Mouse (Mus musculus) embryo, embryonic 11 days (tissue): ENCODE data around the gene Prodh2.
"Not testable (repeated sequence)": the region's sequence is repeated elsewhere in the genome, so short reads cannot be mapped to it uniquely, and the experiment has no call there.

Experiments used
- DNase-seq: peaks from one replicate; pipeline ENCODE4 v3.0.0-alpha.2; 2015

Gene Prodh2

DNA sequence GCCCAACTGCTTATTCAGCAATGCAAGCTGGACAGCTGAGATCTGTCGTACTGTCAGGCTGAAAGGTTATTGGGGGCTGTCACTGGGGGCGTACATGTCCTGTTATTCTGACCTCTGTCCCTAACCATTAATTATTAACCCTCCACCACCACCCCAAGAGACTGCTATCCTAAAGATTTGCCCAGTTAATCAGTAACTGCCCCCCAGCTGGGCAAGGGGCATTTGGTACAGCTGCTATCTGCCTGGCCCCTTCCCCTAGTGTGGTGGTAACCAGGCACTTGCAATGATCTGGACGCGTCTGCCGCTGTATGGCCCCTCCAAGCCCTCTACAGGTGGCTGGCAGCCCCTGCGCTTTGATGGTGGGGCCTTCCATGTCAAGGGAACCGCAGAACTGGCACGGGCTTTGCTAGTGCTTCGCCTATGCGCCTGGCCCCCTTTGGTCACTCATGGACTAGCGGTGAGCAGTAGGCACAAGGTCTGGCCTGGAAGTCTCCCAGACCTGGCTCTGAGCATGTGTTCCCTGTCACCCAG lies at the start of gene Prodh2:
Prodh2 (plus strand) TSS at position 222 of the 531 bp plus-strand sequence.
- DNase-seq, result no peak

- DNase-seq, result peak; percentile 21
Measured at GRCm38 (mm10) chr7:30443696-30444095, 49.7 kb upstream of the Prodh2 start.

- DNase-seq, result peak; percentile 81
Measured at GRCm38 (mm10) chr7:30444154-30444970, 49.1 kb upstream of the Prodh2 start.

DNA sequence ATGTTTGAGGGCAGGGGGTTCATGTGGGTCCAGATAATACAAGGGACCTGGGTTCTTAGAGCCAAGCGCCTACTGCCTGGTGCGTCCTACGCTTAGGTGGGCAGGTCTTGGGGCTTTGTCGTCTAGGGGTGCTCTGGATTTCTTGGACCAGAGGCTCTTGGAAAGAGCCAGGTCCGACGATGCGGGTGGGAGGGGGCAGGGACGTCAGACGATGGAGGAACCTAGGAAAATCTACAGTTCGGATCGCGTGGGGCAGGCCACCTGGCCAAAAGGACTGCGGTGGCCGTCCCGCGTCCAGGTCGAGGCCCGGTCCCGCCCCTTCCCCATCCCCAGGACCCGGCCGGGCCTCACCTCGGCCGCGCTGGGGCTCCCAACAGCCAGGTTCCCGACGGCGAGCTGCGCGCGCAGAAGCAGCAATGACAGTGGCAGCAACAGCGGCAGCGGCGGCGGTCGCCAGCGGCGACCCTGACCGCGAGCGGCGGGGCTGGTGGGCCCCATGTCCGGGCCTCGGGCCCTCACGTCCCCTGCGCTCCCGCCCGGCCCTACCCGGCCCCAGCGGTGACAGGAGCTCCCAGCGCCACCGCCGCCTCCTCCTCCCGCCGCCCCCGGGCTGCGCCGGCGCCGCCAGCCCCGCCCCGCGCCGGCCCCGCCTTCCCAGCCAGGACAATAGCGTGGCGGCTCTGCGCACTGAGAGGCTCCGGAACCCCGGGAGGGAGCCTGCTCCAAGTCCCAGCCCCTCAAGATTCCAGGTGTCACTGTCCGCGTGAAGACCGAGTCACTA lies 48.3 kb upstream of the Prodh2 start, which contains the start of gene Aplp1:
Aplp1 (minus strand) TSS at position 565 of the 781 bp plus-strand sequence.
- DNase-seq, result peak; percentile 84

DNA sequence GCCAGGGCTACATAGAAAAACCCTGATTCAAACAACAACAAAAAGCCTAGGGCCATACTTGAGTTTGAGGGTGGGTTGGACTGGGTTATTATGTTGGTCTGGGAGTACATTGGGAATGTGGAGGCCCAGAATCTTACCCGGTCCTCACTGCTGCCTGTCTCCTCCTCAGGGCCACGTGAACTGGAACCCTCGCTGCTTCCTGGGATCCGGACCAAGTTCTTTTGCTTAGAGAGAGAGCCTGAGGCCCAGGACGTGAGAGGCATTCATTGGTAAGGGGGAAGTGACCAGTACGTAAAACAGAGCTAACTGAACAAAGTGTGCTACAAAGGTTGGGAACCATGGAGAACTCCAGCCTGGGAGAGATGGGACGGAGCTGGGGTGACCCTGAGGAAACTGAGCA lies 43.2 kb upstream of the Prodh2 start:
- no peak for DNase-seq

DNA sequence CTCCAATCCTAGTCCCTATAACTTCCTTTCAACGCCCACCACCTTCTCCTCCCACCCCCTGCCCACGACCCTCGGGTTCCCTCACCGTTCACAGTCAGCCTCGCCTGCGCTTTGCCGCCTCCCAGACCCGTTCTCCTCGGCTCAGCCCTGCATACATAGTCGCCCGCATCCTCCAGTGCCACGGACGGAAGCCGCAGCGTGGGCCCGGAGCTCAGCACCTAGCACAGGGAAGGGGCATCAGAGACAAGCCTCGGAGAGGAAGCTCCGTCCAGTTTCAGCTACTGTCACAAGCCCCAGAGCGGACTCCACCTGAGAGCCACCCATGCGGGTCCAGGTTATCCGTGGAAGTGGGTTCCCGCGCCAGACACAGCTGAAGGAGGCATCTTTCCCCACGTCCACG lies 40.1 kb upstream of the Prodh2 start:
- DNase-seq, result no peak

- DNase-seq, result peak; percentile 34
Measured at GRCm38 (mm10) chr7:30453766-30454165, 39.7 kb upstream of the Prodh2 start.

GRCm38 (mm10) chr7:30454259-30454658 lies 39.2 kb upstream of the Prodh2 start:
- DNase-seq, result no peak

GRCm38 (mm10) chr7:30456487-30456886 lies 36.9 kb upstream of the Prodh2 start:
- no peak for DNase-seq

DNA sequence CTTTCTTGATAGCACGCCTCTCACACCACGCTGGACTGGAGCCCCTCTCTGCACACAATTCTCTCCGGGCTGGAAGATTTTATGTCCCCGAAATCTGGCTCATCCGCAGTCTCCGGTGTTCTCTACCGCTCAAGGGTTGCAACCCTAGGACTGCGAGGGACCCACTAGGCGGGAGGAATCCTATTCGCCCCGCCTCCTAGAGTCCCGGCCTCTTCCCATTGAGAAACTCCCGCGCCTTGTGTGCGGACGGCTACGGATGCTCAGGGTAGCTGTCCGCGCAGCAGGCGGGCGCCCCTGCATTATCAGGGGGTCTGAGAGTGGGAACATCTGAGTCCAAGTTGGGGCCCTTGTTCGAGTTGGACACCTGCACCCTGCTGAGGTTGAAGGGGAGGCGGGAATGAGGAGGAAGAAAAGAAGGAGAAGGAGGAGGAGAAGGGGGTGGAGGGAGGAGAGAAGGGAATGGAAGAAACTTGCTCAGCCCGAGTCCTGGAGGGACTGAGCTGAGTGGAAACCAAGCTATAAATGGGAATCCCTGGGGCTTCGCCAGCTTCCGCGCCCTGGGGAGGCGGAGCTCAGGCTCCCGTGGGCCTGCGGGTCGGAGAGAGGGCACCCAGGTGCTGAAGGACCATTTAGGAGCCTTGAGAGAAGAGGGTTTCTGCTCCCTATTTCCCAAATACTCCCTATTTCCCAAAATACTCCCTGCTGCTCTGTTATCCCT lies 36.4 kb upstream of the Prodh2 start:
- DNase-seq, result peak; percentile 57

DNA sequence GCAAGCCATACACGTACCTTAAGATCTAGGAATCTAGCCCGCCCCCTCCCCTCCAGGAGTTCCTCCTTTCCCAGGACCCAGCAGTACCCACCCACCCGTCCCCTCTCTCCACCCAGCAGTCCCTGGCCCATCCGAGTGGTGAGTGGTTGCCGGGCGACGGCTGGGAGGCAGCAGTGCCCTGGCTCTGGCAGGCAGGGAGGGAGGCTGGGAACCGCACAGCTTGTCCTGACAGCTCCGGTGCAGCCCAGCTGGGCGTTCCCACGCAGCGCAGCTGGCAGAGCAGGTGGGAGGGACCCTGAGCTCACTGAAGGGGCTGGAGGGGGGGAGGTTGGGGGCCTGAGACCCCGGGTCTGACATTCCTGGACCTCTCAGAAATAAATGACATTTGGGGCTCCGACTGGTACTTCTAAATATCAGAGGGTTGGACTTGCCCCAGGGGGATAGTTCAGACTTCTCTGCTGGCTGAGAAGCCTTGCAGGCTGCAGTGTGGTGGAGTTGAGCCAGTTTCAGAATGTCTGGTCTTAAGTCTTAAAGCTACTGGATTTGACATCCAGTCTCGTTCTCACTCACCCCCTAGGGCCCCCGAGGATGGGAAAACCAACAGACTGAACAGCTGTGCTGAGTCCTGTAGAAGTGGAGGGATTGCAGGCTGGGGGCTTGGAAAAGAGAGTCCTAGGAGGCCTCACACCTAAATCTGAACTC lies 35.6 kb upstream of the Prodh2 start, which contains the start of the genes Kirrel2 and Nphs1:
Kirrel2 (minus strand) TSS at position 62 of the 702 bp plus-strand sequence.
Nphs1 (plus strand) TSS at position 687 of the 702 bp plus-strand sequence.
- DNase-seq, result peak; percentile 71

- DNase-seq, result no peak
Measured at GRCm38 (mm10) chr7:30459484-30459883, 33.9 kb upstream of the Prodh2 start.

DNA sequence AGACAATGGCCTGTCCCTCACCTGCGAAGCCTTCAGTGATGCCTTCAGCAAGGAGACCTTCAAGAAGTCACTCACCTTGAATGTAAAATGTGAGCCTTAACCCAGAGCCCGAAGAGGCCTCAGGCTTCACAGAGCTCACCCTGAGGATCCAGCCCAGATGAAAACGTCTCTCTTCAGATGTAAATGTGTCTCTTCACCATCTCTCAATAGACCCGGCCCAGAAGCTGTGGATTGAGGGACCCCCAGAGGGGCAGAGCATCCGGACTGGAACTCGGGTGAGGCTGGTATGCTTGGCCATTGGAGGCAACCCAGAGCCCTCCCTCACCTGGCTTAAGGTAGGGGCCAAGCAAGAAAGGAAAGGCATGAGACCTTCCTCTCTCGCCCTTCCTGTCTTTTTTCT lies 29.9 kb upstream of the Prodh2 start:
- no peak for DNase-seq

DNA sequence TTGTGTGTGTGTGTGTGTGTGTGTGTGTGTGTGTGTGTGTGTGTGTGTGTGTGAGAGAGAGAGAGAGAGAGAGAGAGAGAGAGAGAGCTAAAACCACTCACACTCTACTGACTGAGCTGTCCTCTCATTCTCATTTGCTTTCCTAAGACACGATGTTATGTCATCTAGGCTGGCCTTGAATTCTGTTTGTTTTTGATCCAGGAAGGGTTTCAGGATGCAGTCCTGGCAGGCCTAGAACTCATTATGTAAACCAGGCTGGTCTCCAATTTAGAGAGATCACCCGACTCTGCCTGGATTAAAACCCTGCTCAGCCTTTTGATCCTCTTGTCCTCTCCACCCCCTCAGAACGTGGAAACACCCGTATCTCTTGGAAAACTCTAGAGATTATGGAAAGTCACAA lies 29.4 kb upstream of the Prodh2 start:
- DNase-seq, result no peak

GRCm38 (mm10) chr7:30464816-30465300 lies 28.6 kb upstream of the Prodh2 start:
- DNase-seq, result no peak

GRCm38 (mm10) chr7:30472411-30472810 lies 21.0 kb upstream of the Prodh2 start:
- peak; percentile 42 for DNase-seq

DNA sequence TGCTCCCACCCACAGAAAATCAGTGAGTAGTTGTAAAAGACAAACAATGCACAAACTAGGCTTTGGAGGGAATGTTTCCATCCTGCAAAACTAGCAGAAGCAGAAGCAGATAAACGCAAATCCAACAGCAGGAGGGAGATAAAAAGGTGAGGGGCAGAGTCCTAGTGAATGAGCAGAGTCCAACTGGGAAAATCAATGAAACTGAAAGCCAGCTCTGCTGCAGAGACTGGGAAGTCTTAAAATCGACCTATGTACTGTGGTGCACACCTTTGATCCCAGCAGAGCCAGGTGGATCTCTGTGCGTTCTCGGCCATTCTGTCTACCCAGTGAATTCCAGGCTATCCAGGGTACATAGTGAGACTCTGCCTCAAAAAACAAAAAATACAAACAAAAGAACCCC lies 18.4 kb upstream of the Prodh2 start:
- DNase-seq, result no peak

DNA sequence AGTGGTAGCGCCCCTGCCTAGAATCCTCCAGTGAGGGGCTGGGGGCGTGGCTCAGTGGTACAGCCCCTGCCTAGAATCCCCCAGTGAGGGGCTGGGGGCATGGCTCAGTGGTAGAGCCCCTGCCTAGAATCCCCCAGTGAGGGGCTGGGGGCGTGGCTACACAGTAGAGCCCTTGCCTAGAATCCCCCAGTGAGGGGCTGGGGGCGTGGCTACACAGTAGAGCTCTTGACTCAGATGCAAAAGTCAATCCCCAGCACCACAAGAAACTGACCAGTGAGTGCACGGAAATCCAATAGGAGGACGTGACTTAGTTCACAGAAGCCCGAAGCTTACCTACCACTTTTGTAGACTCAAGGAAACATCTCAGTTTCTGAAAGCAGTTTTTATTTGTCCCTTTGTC lies 17.3 kb upstream of the Prodh2 start:
- not testable (repeated sequence) for DNase-seq

- peak; percentile 65 for DNase-seq
Measured at GRCm38 (mm10) chr7:30477415-30478381, 15.7 kb upstream of the Prodh2 start.

DNA sequence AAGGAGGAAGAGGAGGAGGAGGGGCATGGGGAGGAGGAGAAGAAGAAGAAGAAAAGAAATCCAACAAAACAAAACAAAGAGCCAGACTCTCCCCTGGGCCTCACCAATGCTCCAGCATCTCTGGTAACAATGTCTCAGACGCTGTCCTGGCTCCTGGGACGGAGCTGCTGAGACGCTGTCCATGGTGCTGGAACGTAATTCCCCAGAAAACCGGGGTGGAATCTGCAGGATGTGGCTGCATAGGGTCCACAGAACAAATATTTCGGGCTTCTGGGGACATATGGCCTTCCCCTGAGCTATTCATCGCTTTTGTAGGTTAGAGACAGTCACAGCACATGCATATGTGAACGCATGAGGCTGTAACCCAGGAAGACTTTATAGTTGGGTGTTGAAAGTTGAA lies 9.2 kb upstream of the Prodh2 start:
- DNase-seq, result peak; percentile 76
